Mouse (Mus musculus): Measurements from ENCODE around the gene Agrp. TPM values are rescaled to one million over a fixed set of nuclear protein-coding genes. Genes with fewer than 3 reads are reported as not detected.

The Agrp gene
- total and polyA plus RNA-seq, 3 experiments: not detected

- peaks cover 51% of the 10 kb centered on the region for H3K27me3 ChIP-seq (ENCODE audit: insufficient read depth, low read length)
Observed at GRCm38 (mm10) chr8:105517346-105517745, 119.8 kb downstream of the Agrp start.

More at GRCm38 (mm10) chr8:105517346-105517745, 119.8 kb downstream of the Agrp start:
- H3K36me3 ChIP-seq (replicated peaks): peaks cover 17% of the 10 kb centered on the region
- DNase-seq (ENCODE audit: low spot score) (no peak), ATAC-seq (ENCODE audit: extremely low read depth, insufficient number of reproducible peaks, low FRiP score, poor library complexity, severe bottlenecking) (no peak)
- TF ChIP-seq GATA1 (IDR thresholded peaks at IDR 0.05; ENCODE audit: borderline replicate concordance, low read length) (no peak), POLR2AphosphoS5 (IDR thresholded peaks at IDR 0.05; ENCODE audit: insufficient replicate concordance, low read depth, low read length) (no peak), CTCF (IDR thresholded peaks at IDR 0.05; ENCODE audit: low read depth, low read length) (no peak), GATA2 (IDR thresholded peaks at IDR 0.05; ENCODE audit: borderline replicate concordance, low read depth, low read length) (no peak), TAL1 (conservative IDR thresholded peaks at IDR 0.05; ENCODE audit: low read depth, low read length) (no peak)
- H3K4me1 ChIP-seq (ENCODE audit: insufficient read depth, low read depth, low read length): peaks cover 31% of the 10 kb centered on the region
- H3K4me3 ChIP-seq (ENCODE audit: low read depth, low read length): no peak overlapping the region
- H3K9me3 ChIP-seq (replicated peaks): no peaks in the 10 kb centered on the region

Other genes starting within 250 kb of the Agrp start
- gene Kctd19, start 223.9 kb downstream of the Agrp start, total RNA-seq (2014; fragmentation: Nextera tagmentation): not detected in 2 replicates
- gene Kctd19, start 223.9 kb downstream of the Agrp start, total RNA-seq (2017): not detected in 2 replicates
- not detected in 2 replicates for gene Kctd19, start 223.9 kb downstream of the Agrp start, polyA plus RNA-seq (2012)
- gene Lrrc36, start 223.8 kb downstream of the Agrp start, total RNA-seq (2014; fragmentation: Nextera tagmentation): not detected in 2 replicates
- gene Lrrc36, start 223.8 kb downstream of the Agrp start, total RNA-seq (2017): not detected in 2 replicates
- not detected in 2 replicates for gene Lrrc36, start 223.8 kb downstream of the Agrp start, polyA plus RNA-seq (2012)
- gene Tppp3, start 165.9 kb downstream of the Agrp start, total RNA-seq (2014; fragmentation: Nextera tagmentation): not detected in 2 replicates
- gene Tppp3, start 165.9 kb downstream of the Agrp start, total RNA-seq (2017): not detected in 2 replicates
- gene Tppp3, start 165.9 kb downstream of the Agrp start, polyA plus RNA-seq (2012): not detected in 2 replicates
- not detected in 2 replicates for gene Zdhhc1, start 140.5 kb downstream of the Agrp start, total RNA-seq (2014; fragmentation: Nextera tagmentation)
- 0.16 and 0.29 TPM in 2 replicates for gene Zdhhc1, start 140.5 kb downstream of the Agrp start, total RNA-seq (2017)
- 0.02 and 0.03 TPM in 2 replicates for gene Zdhhc1, start 140.5 kb downstream of the Agrp start, polyA plus RNA-seq (2012)
- not detected in 2 replicates for gene Hsd11b2, start 118.6 kb downstream of the Agrp start, total RNA-seq (2014; fragmentation: Nextera tagmentation)
- not detected in 2 replicates for gene Hsd11b2, start 118.6 kb downstream of the Agrp start, total RNA-seq (2017)
- not detected in 2 replicates for gene Hsd11b2, start 118.6 kb downstream of the Agrp start, polyA plus RNA-seq (2012)
- 151 and 178 TPM in 2 replicates for gene Atp6v0d1, start 71.3 kb downstream of the Agrp start, total RNA-seq (2014; fragmentation: Nextera tagmentation)
- 110 and 118 TPM in 2 replicates for gene Atp6v0d1, start 71.3 kb downstream of the Agrp start, total RNA-seq (2017)
- gene Atp6v0d1, start 71.3 kb downstream of the Agrp start, polyA plus RNA-seq (2012): 30.0 and 37.0 TPM in 2 replicates
- 179 and 221 TPM in 2 replicates for gene Ripor1, start 32.1 kb downstream of the Agrp start, total RNA-seq (2014; fragmentation: Nextera tagmentation)
- 8.0 and 11.0 TPM in 2 replicates for gene Ripor1, start 32.1 kb downstream of the Agrp start, total RNA-seq (2017)
- gene Ripor1, start 32.1 kb downstream of the Agrp start, polyA plus RNA-seq (2012): 141 and 150 TPM in 2 replicates
- gene Ctcf, start 825 bp downstream of the Agrp start, total RNA-seq (2014; fragmentation: Nextera tagmentation): 97.8 and 133 TPM in 2 replicates
- gene Ctcf, start 825 bp downstream of the Agrp start, total RNA-seq (2017): 62.3 and 78.9 TPM in 2 replicates
- gene Ctcf, start 825 bp downstream of the Agrp start, polyA plus RNA-seq (2012): 155 and 190 TPM in 2 replicates
- gene Carmil2, start 48.9 kb upstream of the Agrp start, total RNA-seq (2014; fragmentation: Nextera tagmentation): 2.4 TPM in 1 of 2 replicates, not detected in the other
- gene Carmil2, start 48.9 kb upstream of the Agrp start, total RNA-seq (2017): 0.22 and 0.35 TPM in 2 replicates
- gene Carmil2, start 48.9 kb upstream of the Agrp start, polyA plus RNA-seq (2012): 0.59 and 0.89 TPM in 2 replicates
- 44.1 and 51.9 TPM in 2 replicates for gene Acd, start 63.7 kb upstream of the Agrp start, total RNA-seq (2014; fragmentation: Nextera tagmentation)
- 25.8 and 28.7 TPM in 2 replicates for gene Acd, start 63.7 kb upstream of the Agrp start, total RNA-seq (2017)
- gene Acd, start 63.7 kb upstream of the Agrp start, polyA plus RNA-seq (2012): 47.8 and 65.6 TPM in 2 replicates
- gene Pard6a, start 63.8 kb upstream of the Agrp start, total RNA-seq (2014; fragmentation: Nextera tagmentation): 3.6 and 6.2 TPM in 2 replicates
- gene Pard6a, start 63.8 kb upstream of the Agrp start, total RNA-seq (2017): 18.5 and 19.6 TPM in 2 replicates
- 6.2 and 6.6 TPM in 2 replicates for gene Pard6a, start 63.8 kb upstream of the Agrp start, polyA plus RNA-seq (2012)
- gene 4933405L10Rik, start 70.3 kb upstream of the Agrp start, total RNA-seq (2014; fragmentation: Nextera tagmentation): not detected in 2 replicates
- gene 4933405L10Rik, start 70.3 kb upstream of the Agrp start, total RNA-seq (2017): not detected in 2 replicates
- gene 4933405L10Rik, start 70.3 kb upstream of the Agrp start, polyA plus RNA-seq (2012): 0.05 and 0.13 TPM in 2 replicates
- gene Enkd1, start 70.8 kb upstream of the Agrp start, total RNA-seq (2014; fragmentation: Nextera tagmentation): 9.5 and 16.8 TPM in 2 replicates
- 10.5 and 13.6 TPM in 2 replicates for gene Enkd1, start 70.8 kb upstream of the Agrp start, total RNA-seq (2017)
- gene Enkd1, start 70.8 kb upstream of the Agrp start, polyA plus RNA-seq (2012): 52.5 and 62.1 TPM in 2 replicates
- 0.92 and 4.4 TPM in 2 replicates for gene Gfod2, start 121.3 kb upstream of the Agrp start, total RNA-seq (2014; fragmentation: Nextera tagmentation)
- 1.8 and 4.9 TPM in 2 replicates for gene Gfod2, start 121.3 kb upstream of the Agrp start, total RNA-seq (2017)
- gene Gfod2, start 121.3 kb upstream of the Agrp start, polyA plus RNA-seq (2012): 2.6 and 3.0 TPM in 2 replicates
- 35.6 and 114 TPM in 2 replicates for gene Ranbp10, start 190.0 kb upstream of the Agrp start, total RNA-seq (2014; fragmentation: Nextera tagmentation)
- 12.5 and 14.3 TPM in 2 replicates for gene Ranbp10, start 190.0 kb upstream of the Agrp start, total RNA-seq (2017)
- 22.1 and 29.3 TPM in 2 replicates for gene Ranbp10, start 190.0 kb upstream of the Agrp start, polyA plus RNA-seq (2012)
- not detected in 2 replicates for gene Tsnaxip1, start 190.3 kb upstream of the Agrp start, total RNA-seq (2014; fragmentation: Nextera tagmentation)
- gene Tsnaxip1, start 190.3 kb upstream of the Agrp start, total RNA-seq (2017): 0.06 and 0.16 TPM in 2 replicates
- gene Tsnaxip1, start 190.3 kb upstream of the Agrp start, polyA plus RNA-seq (2012): not detected in 2 replicates
- gene Cenpt, start 215.9 kb upstream of the Agrp start, total RNA-seq (2014; fragmentation: Nextera tagmentation): 25.2 and 31.4 TPM in 2 replicates
- 14.4 and 14.6 TPM in 2 replicates for gene Cenpt, start 215.9 kb upstream of the Agrp start, total RNA-seq (2017)
- 12.7 and 12.9 TPM in 2 replicates for gene Cenpt, start 215.9 kb upstream of the Agrp start, polyA plus RNA-seq (2012)
- 18.1 and 22.5 TPM in 2 replicates for gene Thap11, start 217.7 kb upstream of the Agrp start, total RNA-seq (2014; fragmentation: Nextera tagmentation)
- gene Thap11, start 217.7 kb upstream of the Agrp start, total RNA-seq (2017): 35.8 and 42.5 TPM in 2 replicates
- gene Thap11, start 217.7 kb upstream of the Agrp start, polyA plus RNA-seq (2012): 31.7 and 34.2 TPM in 2 replicates
- 378 and 465 TPM in 2 replicates for gene Nutf2, start 223.2 kb upstream of the Agrp start, total RNA-seq (2014; fragmentation: Nextera tagmentation)
- gene Nutf2, start 223.2 kb upstream of the Agrp start, total RNA-seq (2017): 87.1 and 116 TPM in 2 replicates
- 284 and 322 TPM in 2 replicates for gene Nutf2, start 223.2 kb upstream of the Agrp start, polyA plus RNA-seq (2012)
- 32.7 and 53.4 TPM in 2 replicates for gene Edc4, start 243.5 kb upstream of the Agrp start, total RNA-seq (2014; fragmentation: Nextera tagmentation)
- 39.7 and 43.0 TPM in 2 replicates for gene Edc4, start 243.5 kb upstream of the Agrp start, total RNA-seq (2017)
- 27.4 and 29.7 TPM in 2 replicates for gene Edc4, start 243.5 kb upstream of the Agrp start, polyA plus RNA-seq (2012)